ENCODE assay signal across 11 mouse cellular contexts in the genomic region with DNA sequence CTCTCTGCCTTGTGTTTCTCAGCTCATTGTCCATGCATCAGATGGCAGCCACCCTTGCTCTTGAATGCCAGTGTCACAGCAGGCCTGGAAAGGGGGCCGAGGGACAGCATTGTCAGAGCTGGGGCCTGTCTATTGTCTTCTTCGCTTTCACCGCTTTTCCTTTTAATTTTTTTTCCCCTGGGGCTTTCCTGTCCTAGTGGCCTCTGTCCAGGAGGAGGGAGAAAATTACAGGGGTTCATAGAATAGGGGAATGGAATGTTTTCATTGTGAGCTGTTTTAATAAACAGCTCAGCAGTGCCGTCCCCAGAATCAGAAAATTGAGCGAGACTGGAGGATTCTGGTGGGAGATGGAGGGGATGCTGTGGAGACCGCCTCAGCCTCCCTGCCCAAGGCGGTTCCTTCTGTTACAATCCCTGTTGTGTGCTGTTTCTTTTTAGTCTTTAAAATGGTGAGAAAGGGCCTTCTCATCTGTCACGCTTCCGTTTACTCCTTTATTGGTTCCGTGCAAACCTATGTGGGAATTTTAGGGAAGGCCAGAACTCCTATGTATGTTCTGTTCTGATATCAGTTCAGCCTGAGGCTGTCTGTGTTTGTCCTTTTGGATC.
A peak's percentile ranks its signal among the peaks of the same experiment; 100 is the strongest.
DNase-seq lines count a peak whose midpoint lies in the region; ATAC-seq lines count a peak whose summit lies in the region.
"Had no signal": no experiment of that assay in that cellular context is flagged by ENCODE, and none has a peak within 500 bp of the region (broad histone marks: within the 10 kb centered on the region; RNA-seq: fewer than 3 reads in every experiment).

No protein-coding gene starts in this region.

- DNase-seq in kidney, adult 18-20 months = no peak
- DNase-seq in embryo, embryonic 9.5 days (ENCODE audit: extremely low spot score) = peak; percentile 45
- DNase-seq in hindbrain, embryonic 14.5 days (ENCODE audit: low spot score) = peak; percentile 63
- DNase-seq in thymus, postnatal 10 days (ENCODE audit: low spot score in 2 of 2) = no peak
- DNase-seq: adrenal gland, postnatal 10 days had no signal

- no peaks in the 10 kb centered on the region for H3K9me3 ChIP-seq in kidney, embryonic 14.5 days (ENCODE audit: control insufficient read depth, low read length)
- no peaks in the 10 kb centered on the region for H3K9me3 ChIP-seq in hindbrain, embryonic 14.5 days (ENCODE audit: control insufficient read depth, low read length)
- no peaks in the 10 kb centered on the region for H3K9me3 ChIP-seq in neural tube, embryonic 12.5 days

- no peaks in the 10 kb centered on the region for H3K36me3 ChIP-seq in kidney, embryonic 14.5 days (ENCODE audit: control insufficient read depth, insufficient read depth, low read length)
- no peaks in the 10 kb centered on the region for H3K36me3 ChIP-seq in hindbrain, embryonic 14.5 days (replicated peaks; ENCODE audit: control insufficient read depth, insufficient read depth)
- peaks cover 6% of the 10 kb centered on the region; the same call in 1 of the 2 replicates for H3K36me3 ChIP-seq in neural tube, embryonic 12.5 days

- H3K9ac ChIP-seq in kidney, embryonic 14.5 days (ENCODE audit: low read depth, low read length) = no peak overlapping the region
- peak overlapping the region; percentile 87 for H3K9ac ChIP-seq in hindbrain, embryonic 14.5 days
- peak overlapping the region; percentile 70 for H3K9ac ChIP-seq in neural tube, embryonic 12.5 days
- H3K9ac ChIP-seq: liver, embryonic 14.5 days had no signal

- H3K27ac ChIP-seq in kidney, embryonic 14.5 days (ENCODE audit: low read depth, low read length) = peak overlapping the region; percentile 70; the same call in 1 of the 2 replicates
- peak overlapping the region; percentile 99 for H3K27ac ChIP-seq in hindbrain, embryonic 14.5 days
- H3K27ac ChIP-seq in neural tube, embryonic 12.5 days = peak overlapping the region; percentile 97
- H3K27ac ChIP-seq: liver, embryonic 14.5 days had no signal

- 67% methylated on average over 10 of the region's 10 CpGs for WGBS in kidney, embryonic 14.5 days
- 2% methylated on average over 10 of the region's 10 CpGs for WGBS in hindbrain, embryonic 14.5 days
- WGBS in neural tube, embryonic 12.5 days = 14% methylated on average over 10 of the region's 10 CpGs

- H3K4me1 ChIP-seq in kidney, embryonic 14.5 days (ENCODE audit: control insufficient read depth, insufficient read depth, low read length) = peaks cover 21% of the 10 kb centered on the region
- peaks cover 69% of the 10 kb centered on the region for H3K4me1 ChIP-seq in hindbrain, embryonic 14.5 days (replicated peaks; ENCODE audit: control insufficient read depth, insufficient read depth, low read length)
- H3K4me1 ChIP-seq in neural tube, embryonic 12.5 days = peaks cover 59% of the 10 kb centered on the region

- no peak for ATAC-seq in kidney, embryonic 14.5 days (ENCODE audit: low FRiP score, low TSS enrichment)
- ATAC-seq in hindbrain, embryonic 14.5 days (ENCODE audit: low FRiP score) = peak; percentile 53
- peak; percentile 54 for ATAC-seq in neural tube, embryonic 12.5 days (ENCODE audit: low FRiP score, low read depth)
- ATAC-seq in erythroid progenitor cell, adult 5-6 weeks (replicated peaks; ENCODE audit: low FRiP score, poor library complexity, severe bottlenecking) = no peak
- ATAC-seq in granulocyte monocyte progenitor cell, adult 5-6 weeks (replicated peaks; ENCODE audit: poor library complexity, severe bottlenecking) = no peak
- ATAC-seq: inflammation-experienced regulatory T-cells, adult 6 months had no signal

- no peak overlapping the region for H3K4me2 ChIP-seq in kidney, embryonic 14.5 days (replicated peaks; ENCODE audit: low read depth, low read length)
- H3K4me2 ChIP-seq in hindbrain, embryonic 14.5 days (replicated peaks) = peak overlapping the region; percentile 71
- peak overlapping the region; percentile 69 for H3K4me2 ChIP-seq in neural tube, embryonic 12.5 days (replicated peaks)

- H3K4me3 ChIP-seq in kidney, embryonic 14.5 days (ENCODE audit: low read length) = no peak overlapping the region
- peak overlapping the region; percentile 38 for H3K4me3 ChIP-seq in hindbrain, embryonic 14.5 days (replicated peaks; ENCODE audit: low read length)
- peak overlapping the region; percentile 39 for H3K4me3 ChIP-seq in neural tube, embryonic 12.5 days

- no peaks in the 10 kb centered on the region for H3K27me3 ChIP-seq in kidney, embryonic 14.5 days (ENCODE audit: control insufficient read depth, insufficient read depth, low read length)
- no peaks in the 10 kb centered on the region for H3K27me3 ChIP-seq in hindbrain, embryonic 14.5 days (ENCODE audit: control insufficient read depth, insufficient read depth, low read length)
- no peaks in the 10 kb centered on the region for H3K27me3 ChIP-seq in neural tube, embryonic 12.5 days (replicated peaks)

Comparison
In these comparisons a context has a peak if more than half of its experiments do, and no peak if none do; other contexts are left out.
1. ATAC-seq: peak in hindbrain, embryonic 14.5 days (single experiment) and neural tube, embryonic 12.5 days (single experiment); none in kidney, embryonic 14.5 days (single experiment), erythroid progenitor cell, adult 5-6 weeks (single experiment) and granulocyte monocyte progenitor cell, adult 5-6 weeks (single experiment).
2. DNase-seq: peak in embryo, embryonic 9.5 days (single experiment) and hindbrain, embryonic 14.5 days (single experiment); none in kidney, adult 18-20 months (single experiment) and thymus, postnatal 10 days (0 of 2).
3. Peak in every context shown above with its lines, with median percentiles within 50 percentile points of each other: H3K27ac ChIP-seq.